Mouse (Mus musculus) midbrain, embryonic 14.5 days (tissue): Measurements from ENCODE around the gene Cacna1e. TPM values are rescaled to one million over a fixed set of nuclear protein-coding genes. Genes with fewer than 3 reads are reported as not detected.
A peak's percentile ranks its signal among the peaks of the same experiment; 100 is the strongest.

ENCODE experiments used
- ATAC-seq: fragments of 200-750 bp; cut with Nextera tagmentation; 2 replicates; pipeline ENCODE4 v1.8.0; 2017; ENCODE audit warnings: moderate number of reproducible peaks, moderate library complexity; ENCODE audit not compliant: low FRiP score, low TSS enrichment
- DNase-seq: peaks from one replicate; pipeline ENCODE4 v3.0.0-alpha.2; 2015
- H3K27ac ChIP-seq: fragments of 300-500 bp; sonication (generic); replicated peaks from 2 replicates; pipeline ENCODE4 v1.5.1; 2014; ENCODE audit warnings: mild to moderate bottlenecking, low read depth, low read length, moderate library complexity
- H3K27me3 ChIP-seq: fragments of 300-500 bp; sonication (generic); 2 replicates; pipeline ENCODE4 v1.6.1; 2014; ENCODE audit warnings: low read length, control low read depth, mixed read lengths; ENCODE audit not compliant: control insufficient read depth, insufficient read depth
- H3K36me3 ChIP-seq: fragments of 300-500 bp; sonication (generic); 2 replicates; pipeline ENCODE4 v1.6.1; 2014; ENCODE audit warnings: low read length, control low read depth; ENCODE audit not compliant: control insufficient read depth, insufficient read depth
- H3K4me1 ChIP-seq: fragments of 300-500 bp; sonication (generic); 2 replicates; pipeline ENCODE4 v1.6.1; 2014; ENCODE audit warnings: mild to moderate bottlenecking, antibody characterized with exemption, low read length, control low read depth; ENCODE audit not compliant: control insufficient read depth, insufficient read depth
- H3K4me2 ChIP-seq: fragments of 300-500 bp; sonication (generic); 2 replicates; pipeline ENCODE4 v1.6.1; 2014; ENCODE audit warnings: mild to moderate bottlenecking, low read length, moderate library complexity
- H3K4me3 ChIP-seq: fragments of 300-500 bp; sonication (generic); replicated peaks from 2 replicates; pipeline ENCODE4 v1.5.1; 2014; ENCODE audit warnings: low read depth, low read length
- H3K9ac ChIP-seq: fragments of 300-500 bp; sonication (generic); replicated peaks from 2 replicates; pipeline ENCODE4 v1.6.1; 2014; ENCODE audit warnings: mild to moderate bottlenecking, low read length, moderate library complexity
- H3K9me3 ChIP-seq: fragments of 300-500 bp; sonication (generic); 2 replicates; pipeline ENCODE4 v1.6.1; 2016; ENCODE audit warnings: low read length, control low read depth, mixed read lengths; ENCODE audit not compliant: control insufficient read depth
- WGBS: fragments of 180-500 bp; shearing (Covaris S2); extraction: QIAGEN DNeasy Blood & Tissue Kit; methylation state at CpG from one replicate; pipeline ENCODE4 v1.1.7; 2014; 5-methylcytosine and 5-hydroxymethylcytosine counted together
- polyA plus RNA-seq: library from polyadenylated mRNA; unstranded; fragments of >200 nt; fragmentation: Nextera tagmentation; extraction: Ambion mirVana; gene quantifications from 2 replicates; pipeline ENCODE4 v1.2.1, GENCODE M21; 2014

The Cacna1e gene
- polyA plus RNA-seq, 1 experiment from 2014 or later: 16.8 TPM

DNA sequence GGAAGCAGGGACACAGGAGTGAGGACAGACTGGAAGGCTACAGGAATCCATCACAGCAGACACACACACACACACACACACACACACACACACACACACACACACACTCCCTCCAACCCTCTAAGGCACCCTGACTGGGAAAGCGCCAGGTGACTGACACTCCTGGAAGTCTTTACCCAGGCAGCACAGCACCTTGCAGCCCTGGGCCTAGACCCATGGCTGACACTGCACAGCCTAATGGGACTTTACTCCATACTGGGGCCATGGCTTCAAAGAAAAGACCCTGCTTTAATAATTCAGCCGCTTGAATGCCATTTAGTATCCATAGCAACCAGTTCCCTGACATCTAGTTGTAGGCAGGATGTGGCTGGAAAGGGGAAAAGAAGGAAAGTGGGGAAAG is 2.3 kb upstream of the Cacna1e start:
- no peaks in the 10 kb centered on the region for H3K9me3 ChIP-seq
- 0 out of 2 replicates have a peak overlapping the region, but pooled peaks have one; percentile 5 for H3K4me2 ChIP-seq
- peak overlapping the region; percentile 27 for H3K27ac ChIP-seq
- H3K4me1 ChIP-seq: peaks cover 36% of the 10 kb centered on the region
- ATAC-seq: peak; percentile 75
- WGBS: 6% methylated on average over 2 of the region's 2 CpGs
- peaks cover 17% of the 10 kb centered on the region for H3K27me3 ChIP-seq
- H3K4me3 ChIP-seq: no peak overlapping the region
- H3K36me3 ChIP-seq: no peaks in the 10 kb centered on the region
- no peak overlapping the region for H3K9ac ChIP-seq
- DNase-seq: peak; percentile 82

DNA sequence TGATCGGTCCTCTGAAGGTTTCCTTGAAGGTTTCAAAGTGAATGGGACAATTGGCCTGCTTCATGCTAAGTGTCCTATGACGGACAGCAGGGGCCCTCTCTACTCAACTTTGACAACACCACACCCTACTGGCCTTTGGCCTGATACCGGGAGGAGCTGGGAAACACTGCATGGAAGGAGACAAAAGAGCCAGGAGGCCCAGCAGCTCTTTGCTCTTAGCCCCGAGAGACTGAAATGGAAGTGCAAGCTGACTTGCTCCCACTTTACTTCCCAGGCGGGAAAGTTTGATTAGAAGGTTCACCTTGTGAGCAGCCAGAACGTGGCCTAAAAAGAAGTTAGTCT is 877 bp upstream of the Cacna1e start:
- Histone ChIP-seq H3K4me2 (no peak overlapping the region), H3K27ac (no peak overlapping the region), H3K4me3 (no peak overlapping the region), H3K4me1 (peaks cover 36% of the 10 kb centered on the region), H3K27me3 (peaks cover 17% of the 10 kb centered on the region), H3K9me3 (no peaks in the 10 kb centered on the region), H3K36me3 (no peaks in the 10 kb centered on the region), H3K9ac (no peak overlapping the region)
- DNase-seq: no peak
- no peak for ATAC-seq
- 33% methylated on average over 6 of the region's 6 CpGs for WGBS

DNA sequence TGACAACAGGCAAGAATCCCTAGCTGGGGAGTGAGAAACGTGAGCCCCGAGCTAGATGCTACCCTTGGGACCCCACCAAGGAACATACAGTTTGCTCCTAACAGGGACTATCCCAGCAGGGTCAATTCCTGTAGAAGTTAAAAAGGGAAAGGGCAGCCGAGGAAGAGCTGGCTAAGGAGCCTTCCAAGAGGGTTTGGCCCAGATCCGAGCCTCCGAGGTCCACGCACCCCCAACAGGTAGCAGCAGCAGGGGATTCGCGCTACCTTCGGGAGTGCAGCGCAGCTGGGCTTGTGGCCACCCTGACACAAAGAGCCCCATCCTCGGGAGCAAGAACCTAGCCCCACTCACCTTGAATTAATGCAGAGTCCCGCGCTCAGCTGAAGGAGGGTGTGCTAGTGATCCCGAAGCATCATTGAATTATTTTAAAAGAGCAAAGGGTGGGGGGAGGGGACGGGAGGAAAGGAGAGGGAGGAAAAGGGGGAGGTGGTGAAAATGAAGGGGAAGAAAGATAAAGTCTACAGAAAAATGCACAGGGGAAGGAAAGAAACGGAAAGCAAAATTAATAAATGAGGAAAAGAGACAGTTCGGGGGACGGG is 607 bp downstream of the Cacna1e start:
- H3K27ac ChIP-seq: no peak overlapping the region
- 2% methylated on average over 18 of the region's 18 CpGs for WGBS
- H3K9me3 ChIP-seq: no peaks in the 10 kb centered on the region
- H3K36me3 ChIP-seq: no peaks in the 10 kb centered on the region
- ATAC-seq (no peak), DNase-seq (peak; percentile 51)
- H3K9ac ChIP-seq: peak overlapping the region; percentile 49
- H3K4me1 ChIP-seq: peaks cover 35% of the 10 kb centered on the region
- H3K4me3 ChIP-seq: peak overlapping the region; percentile 37
- H3K4me2 ChIP-seq: peak overlapping the region; percentile 67
- H3K27me3 ChIP-seq: peaks cover 17% of the 10 kb centered on the region

DNA sequence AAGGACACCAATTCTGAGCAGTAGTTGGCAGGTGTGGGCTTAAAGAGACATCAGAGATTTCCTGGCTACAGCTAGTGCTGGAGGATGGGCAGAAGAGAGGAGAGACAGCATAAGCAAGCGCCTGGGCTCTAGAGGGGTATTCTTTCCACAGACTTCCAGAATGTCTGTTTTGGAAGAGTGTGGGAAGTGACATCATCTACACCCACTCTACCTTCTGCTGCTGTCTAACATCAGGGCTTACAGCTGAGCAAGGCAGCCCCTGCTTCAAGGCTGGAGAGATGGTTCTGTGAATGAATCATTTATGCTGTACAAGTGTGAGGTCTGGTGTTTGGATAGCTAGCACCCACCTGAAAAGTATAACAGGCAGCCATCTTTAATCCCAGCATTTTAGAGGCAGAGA is 18.3 kb downstream of the Cacna1e start:
- Histone ChIP-seq H3K4me2 (no peak overlapping the region), H3K9ac (no peak overlapping the region), H3K4me1 (no peaks in the 10 kb centered on the region), H3K27me3 (no peaks in the 10 kb centered on the region), H3K9me3 (no peaks in the 10 kb centered on the region), H3K27ac (no peak overlapping the region), H3K4me3 (no peak overlapping the region), H3K36me3 (no peaks in the 10 kb centered on the region)
- DNase-seq: no peak
- ATAC-seq: no peak
- WGBS: 80% methylated on average over 1 of the region's 1 CpGs

DNA sequence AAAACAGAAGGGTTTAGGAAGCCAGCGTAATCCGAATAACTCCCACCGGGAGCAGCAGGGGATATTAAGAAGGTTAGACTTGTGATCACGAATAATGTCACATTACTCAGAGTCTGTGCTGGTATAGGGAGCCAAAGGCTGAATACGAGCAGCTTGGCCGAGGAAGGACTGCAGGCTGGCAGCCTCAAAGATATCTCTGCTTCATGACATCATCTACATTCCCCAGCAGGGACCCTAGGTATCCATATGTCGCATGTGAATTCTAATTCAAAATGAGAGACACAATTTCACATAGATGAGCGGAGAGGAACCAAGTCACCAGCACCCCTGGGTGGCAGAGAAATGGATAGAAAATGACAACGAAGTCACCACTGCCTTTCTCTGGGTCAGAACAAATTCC is 22.9 kb downstream of the Cacna1e start:
- H3K27ac ChIP-seq: no peak overlapping the region
- H3K4me1 ChIP-seq: no peaks in the 10 kb centered on the region
- H3K9ac ChIP-seq: no peak overlapping the region
- no peak for ATAC-seq
- no peaks in the 10 kb centered on the region for H3K36me3 ChIP-seq
- no peak overlapping the region for H3K4me3 ChIP-seq
- H3K4me2 ChIP-seq: no peak overlapping the region
- 80% methylated on average over 9 of the region's 9 CpGs for WGBS
- no peaks in the 10 kb centered on the region for H3K9me3 ChIP-seq
- H3K27me3 ChIP-seq: no peaks in the 10 kb centered on the region
- no peak for DNase-seq

DNA sequence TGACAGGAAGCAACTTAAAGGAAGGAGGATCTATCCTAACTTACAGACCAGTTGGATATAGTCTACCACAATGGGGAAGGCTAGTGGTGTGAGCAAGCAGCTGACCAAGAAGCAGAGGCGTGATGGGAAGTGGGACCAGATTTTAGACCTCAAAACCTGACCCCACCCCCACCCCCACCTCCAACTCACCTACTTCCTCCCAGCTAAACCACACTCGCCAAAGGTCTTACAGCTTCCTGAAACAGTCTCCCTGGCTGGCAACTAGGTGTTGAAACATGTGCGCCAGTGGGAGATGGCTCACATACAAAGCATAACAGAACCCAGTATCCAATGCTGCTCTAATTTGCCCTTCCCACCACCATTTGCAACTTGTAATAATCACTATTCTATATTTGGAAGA is 29.7 kb downstream of the Cacna1e start:
- DNase-seq (no peak), ATAC-seq (no peak)
- no peak overlapping the region for H3K9ac ChIP-seq
- WGBS: 92% methylated on average over 3 of the region's 3 CpGs
- no peak overlapping the region for H3K27ac ChIP-seq
- peaks cover 6% of the 10 kb centered on the region; the same call in 1 of the 2 replicates for H3K4me1 ChIP-seq
- no peak overlapping the region for H3K4me3 ChIP-seq
- no peaks in the 10 kb centered on the region for H3K9me3 ChIP-seq
- H3K36me3 ChIP-seq: no peaks in the 10 kb centered on the region
- H3K4me2 ChIP-seq: no peak overlapping the region
- H3K27me3 ChIP-seq: no peaks in the 10 kb centered on the region

DNA sequence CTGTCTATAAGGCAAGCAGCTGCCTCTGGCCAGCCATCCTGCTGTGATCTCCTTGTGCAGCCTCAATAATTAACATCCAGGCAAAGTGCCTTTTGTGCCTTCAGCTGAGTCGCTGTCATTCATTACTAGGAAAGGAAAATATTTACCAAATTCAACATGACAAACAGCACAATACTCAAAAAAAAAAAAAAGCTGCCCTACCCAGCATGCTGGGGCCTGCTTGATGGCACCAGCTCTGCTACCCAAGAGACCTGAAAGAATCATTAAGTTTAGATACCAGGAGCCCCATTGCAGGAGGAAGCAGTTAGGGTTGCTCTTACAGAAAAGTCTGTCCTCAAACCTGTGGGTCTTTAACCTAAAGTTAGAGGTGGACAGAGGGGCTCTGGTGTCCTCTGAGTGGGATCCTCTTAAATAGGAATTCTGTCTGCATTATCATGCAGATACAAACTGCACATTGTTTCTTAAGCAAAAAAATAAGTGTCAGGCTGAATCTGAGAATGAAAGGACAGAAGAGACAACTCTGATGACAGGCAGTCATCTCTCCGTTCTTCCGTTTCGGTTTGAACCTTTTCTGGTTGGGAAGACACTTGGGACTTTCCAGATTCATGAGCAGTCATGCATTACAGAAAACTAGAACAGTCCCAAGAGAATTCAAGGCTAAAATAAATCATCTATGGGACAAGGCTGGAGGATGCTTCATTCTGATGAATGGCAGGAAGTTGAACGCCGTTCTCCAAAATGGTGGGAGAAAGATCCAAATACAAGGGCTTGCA is 33.6 kb downstream of the Cacna1e start:
- no peaks in the 10 kb centered on the region for H3K27me3 ChIP-seq
- peaks cover 6% of the 10 kb centered on the region; the same call in 1 of the 2 replicates for H3K4me1 ChIP-seq
- no peak overlapping the region for H3K4me2 ChIP-seq
- no peak overlapping the region for H3K4me3 ChIP-seq
- no peaks in the 10 kb centered on the region for H3K36me3 ChIP-seq
- H3K9me3 ChIP-seq: no peaks in the 10 kb centered on the region
- ATAC-seq (no peak), DNase-seq (no peak)
- no peak overlapping the region for H3K9ac ChIP-seq
- H3K27ac ChIP-seq: no peak overlapping the region
- 70% methylated on average over 6 of the region's 6 CpGs for WGBS

DNA sequence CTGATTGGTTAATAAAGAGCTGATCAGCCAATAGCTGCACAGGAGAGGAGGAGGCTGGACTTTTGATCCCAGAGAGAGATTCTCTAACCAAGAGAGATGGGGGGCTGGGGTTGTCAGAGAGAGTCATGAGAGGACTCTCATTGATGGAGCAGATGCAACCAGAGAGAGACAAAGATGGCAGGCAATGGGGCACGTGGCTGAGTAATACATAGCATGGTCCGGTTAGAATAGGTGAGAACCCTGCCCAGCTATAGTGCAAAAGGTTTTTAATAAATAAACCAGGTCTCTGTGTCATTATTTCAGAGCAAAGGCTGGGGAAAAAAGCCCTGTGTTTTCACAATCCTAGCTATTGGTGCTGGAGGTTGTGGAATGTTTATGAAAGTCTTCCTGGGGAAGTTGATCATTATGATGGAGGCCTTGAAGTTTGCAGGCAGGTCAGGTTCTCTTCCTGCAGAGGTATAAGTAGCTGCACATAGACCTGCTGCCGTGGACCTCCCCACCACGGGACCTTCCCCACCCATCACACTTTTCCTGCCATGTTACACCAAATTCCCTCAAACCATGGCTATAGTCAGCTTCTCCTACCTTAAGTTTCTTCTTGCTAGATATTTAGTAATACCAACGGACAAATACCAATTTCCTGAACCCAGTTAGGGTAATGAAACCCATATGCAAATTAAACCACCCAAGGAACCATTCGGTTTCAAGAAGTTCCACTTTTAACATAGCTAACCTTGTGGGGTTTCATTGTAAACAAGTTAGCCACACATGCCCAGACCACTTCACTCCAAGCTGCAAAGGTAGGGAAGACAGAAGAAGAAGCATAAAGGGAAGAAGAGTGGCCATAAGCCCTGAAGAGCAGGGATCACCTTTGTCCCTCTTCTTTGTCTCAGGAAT is 35.4 kb downstream of the Cacna1e start:
- no peaks in the 10 kb centered on the region for H3K36me3 ChIP-seq
- H3K27me3 ChIP-seq: no peaks in the 10 kb centered on the region
- no peak overlapping the region for H3K4me2 ChIP-seq
- H3K4me3 ChIP-seq: no peak overlapping the region
- 87% methylated on average over 6 of the region's 6 CpGs for WGBS
- no peak overlapping the region for H3K27ac ChIP-seq
- ATAC-seq (no peak), DNase-seq (no peak)
- no peak overlapping the region for H3K9ac ChIP-seq
- H3K9me3 ChIP-seq: no peaks in the 10 kb centered on the region
- peaks cover 6% of the 10 kb centered on the region; the same call in 1 of the 2 replicates for H3K4me1 ChIP-seq
